Mouse (Mus musculus): ENCODE results near the gene Fmnl1.
A peak's percentile ranks its signal among the peaks of the same experiment; 100 is the strongest.

The Fmnl1 gene

DNA sequence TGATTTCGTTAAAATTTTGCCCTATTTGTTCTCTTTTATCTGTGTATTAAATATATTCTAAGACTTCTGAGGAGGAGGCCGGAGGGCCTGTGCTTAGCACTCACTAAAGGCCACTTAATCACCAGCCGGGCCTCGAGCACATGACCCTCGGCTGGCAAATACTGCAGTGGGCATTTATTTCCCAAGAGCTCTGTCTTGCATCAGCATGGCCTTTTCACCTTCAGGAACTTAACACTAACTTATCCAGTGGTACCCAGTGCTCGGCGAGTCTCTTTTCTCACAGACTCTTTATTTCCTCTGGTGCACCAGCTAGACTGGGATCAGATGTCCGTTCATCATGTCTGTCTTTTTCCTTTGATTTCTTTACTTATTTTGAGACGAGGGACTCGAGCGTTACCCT lies 10.2 kb upstream of the Fmnl1 start:
- DNase-seq (ENCODE audit: low read depth, low spot score), result no peak

GRCm38 (mm10) chr11:103161449-103161848 lies 9.5 kb upstream of the Fmnl1 start:
- peak; percentile 36 for DNase-seq (ENCODE audit: low read depth, low spot score)

DNA sequence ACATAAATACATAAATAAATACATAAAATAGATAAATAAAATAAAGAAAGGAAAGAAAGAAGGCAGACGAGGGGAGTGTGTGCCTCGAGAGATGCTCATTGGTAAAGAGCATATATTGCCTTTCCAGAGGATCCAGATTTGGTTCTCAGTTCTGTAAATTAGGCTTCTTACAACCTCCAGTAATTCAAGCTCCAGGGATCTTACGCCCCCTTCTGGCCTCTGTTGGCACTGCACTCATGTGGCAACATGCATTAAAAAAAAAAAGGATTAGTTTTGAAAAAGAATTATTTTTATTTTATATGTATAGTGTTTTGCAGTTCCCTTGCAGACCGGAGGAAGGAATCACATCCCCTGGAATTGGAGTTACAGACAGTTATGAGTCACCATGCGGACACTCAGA lies 8.8 kb upstream of the Fmnl1 start:
- DNase-seq (ENCODE audit: low read depth, low spot score), result peak; percentile 53

- DNase-seq (ENCODE audit: low read depth, low spot score), result no peak
Measured at GRCm38 (mm10) chr11:103164391-103164790, 6.5 kb upstream of the Fmnl1 start.

- peak; percentile 74 for DNase-seq (ENCODE audit: low read depth, low spot score)
Measured at GRCm38 (mm10) chr11:103168690-103169390, 2.1 kb upstream of the Fmnl1 start.

- no peak for DNase-seq (ENCODE audit: low read depth, low spot score)
Measured at GRCm38 (mm10) chr11:103169664-103170063, 1.2 kb upstream of the Fmnl1 start.

- DNase-seq (ENCODE audit: low read depth, low spot score), result no peak
Measured at GRCm38 (mm10) chr11:103170111-103170493, 805 bp upstream of the Fmnl1 start.

GRCm38 (mm10) chr11:103171286-103171620 lies 346 bp downstream of the Fmnl1 start:
- DNase-seq (ENCODE audit: low read depth, low spot score), result no peak

GRCm38 (mm10) chr11:103171703-103172391 lies 940 bp downstream of the Fmnl1 start:
- no peak for DNase-seq (ENCODE audit: low read depth, low spot score)

- no peak for DNase-seq (ENCODE audit: low read depth, low spot score)
Measured at GRCm38 (mm10) chr11:103172392-103173040, 1.6 kb downstream of the Fmnl1 start.

DNA sequence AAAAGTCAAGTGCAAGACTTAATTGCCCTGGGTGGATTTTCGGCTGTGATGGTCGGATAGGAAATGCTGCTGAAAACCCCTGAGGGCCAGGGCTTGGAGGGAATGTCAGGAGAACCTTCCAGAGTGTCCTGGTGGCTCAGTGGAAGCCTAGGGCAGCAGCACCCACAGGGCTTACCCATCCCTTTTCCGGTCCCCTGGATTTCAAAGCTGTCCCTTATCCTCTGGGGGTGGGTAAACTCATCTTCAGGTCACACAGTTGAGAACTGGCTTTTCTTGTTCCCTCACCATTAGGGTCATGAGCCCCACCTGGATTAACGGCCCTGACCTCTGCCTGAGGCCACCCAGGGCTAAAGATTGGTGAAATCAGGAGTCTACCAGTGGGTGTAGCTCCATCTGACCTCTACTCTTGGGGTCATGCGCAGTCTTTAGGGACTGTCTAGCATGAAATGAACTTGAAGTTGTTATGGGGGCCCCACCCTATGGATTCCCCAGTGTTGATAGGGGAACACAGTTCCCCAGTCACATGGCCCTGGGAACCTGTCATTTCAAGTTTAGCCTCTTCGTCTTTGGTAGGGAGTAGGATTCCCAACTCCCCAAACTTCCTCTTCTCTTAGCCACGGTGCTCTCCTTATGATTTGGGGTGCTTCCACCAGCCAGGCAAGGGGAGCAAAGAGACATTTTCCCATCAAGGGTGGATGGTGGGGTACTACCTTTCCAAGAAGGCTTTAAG lies 2.3 kb downstream of the Fmnl1 start:
- DNase-seq (ENCODE audit: low read depth, low spot score), result no peak

GRCm38 (mm10) chr11:103173771-103174344 lies 3.0 kb downstream of the Fmnl1 start:
- peak; percentile 34 for DNase-seq (ENCODE audit: low read depth, low spot score)

GRCm38 (mm10) chr11:103174411-103174832 lies 3.5 kb downstream of the Fmnl1 start:
- peak; percentile 80 for DNase-seq (ENCODE audit: low read depth, low spot score)

GRCm38 (mm10) chr11:103174891-103175391 lies 4.0 kb downstream of the Fmnl1 start:
- peak; percentile 90 for DNase-seq (ENCODE audit: low read depth, low spot score)

- peak; percentile 78 for DNase-seq (ENCODE audit: low read depth, low spot score)
Measured at GRCm38 (mm10) chr11:103175688-103176442, 5.0 kb downstream of the Fmnl1 start.

DNA sequence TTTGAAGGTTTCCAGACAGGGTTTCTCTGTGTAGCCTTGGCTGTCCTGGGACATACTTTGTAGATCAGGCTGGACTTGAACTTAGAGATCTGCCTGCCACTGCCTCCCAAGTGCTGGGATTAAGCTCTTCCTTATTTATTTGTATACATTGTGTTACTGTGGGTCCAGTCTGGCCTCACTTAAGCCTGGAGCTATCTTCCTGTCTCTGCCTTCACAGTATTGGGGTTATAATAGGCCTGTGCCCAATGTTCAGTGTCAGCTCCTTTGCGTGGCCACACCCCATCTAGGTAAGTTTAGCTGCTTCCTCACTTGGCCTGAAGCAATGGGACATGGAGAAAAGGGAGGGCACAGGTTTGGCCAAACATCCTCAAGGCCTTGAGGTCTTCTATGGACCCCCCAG lies 5.6 kb downstream of the Fmnl1 start:
- no peak for DNase-seq (ENCODE audit: low read depth, low spot score)

DNA sequence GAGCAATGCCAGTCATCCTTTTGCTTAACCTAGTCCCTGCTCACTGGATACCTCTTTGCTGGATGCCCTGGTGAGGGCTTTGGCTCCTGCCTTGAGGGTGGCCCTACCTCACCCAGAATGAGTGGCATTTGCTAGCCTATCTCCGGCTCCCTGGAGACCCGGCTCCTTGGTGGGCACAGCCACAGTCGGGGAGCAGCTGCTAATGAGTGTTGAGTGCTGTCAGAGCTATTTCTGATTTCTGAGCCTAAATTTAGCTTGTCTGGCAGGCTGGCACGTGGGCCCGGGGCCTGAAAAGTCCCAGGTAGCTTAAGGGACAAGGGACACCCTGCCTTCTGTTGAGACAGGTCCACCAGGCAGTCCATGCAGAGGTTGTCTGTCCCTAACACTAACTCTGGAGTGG lies 6.3 kb downstream of the Fmnl1 start:
- DNase-seq (ENCODE audit: low read depth, low spot score), result no peak

DNA sequence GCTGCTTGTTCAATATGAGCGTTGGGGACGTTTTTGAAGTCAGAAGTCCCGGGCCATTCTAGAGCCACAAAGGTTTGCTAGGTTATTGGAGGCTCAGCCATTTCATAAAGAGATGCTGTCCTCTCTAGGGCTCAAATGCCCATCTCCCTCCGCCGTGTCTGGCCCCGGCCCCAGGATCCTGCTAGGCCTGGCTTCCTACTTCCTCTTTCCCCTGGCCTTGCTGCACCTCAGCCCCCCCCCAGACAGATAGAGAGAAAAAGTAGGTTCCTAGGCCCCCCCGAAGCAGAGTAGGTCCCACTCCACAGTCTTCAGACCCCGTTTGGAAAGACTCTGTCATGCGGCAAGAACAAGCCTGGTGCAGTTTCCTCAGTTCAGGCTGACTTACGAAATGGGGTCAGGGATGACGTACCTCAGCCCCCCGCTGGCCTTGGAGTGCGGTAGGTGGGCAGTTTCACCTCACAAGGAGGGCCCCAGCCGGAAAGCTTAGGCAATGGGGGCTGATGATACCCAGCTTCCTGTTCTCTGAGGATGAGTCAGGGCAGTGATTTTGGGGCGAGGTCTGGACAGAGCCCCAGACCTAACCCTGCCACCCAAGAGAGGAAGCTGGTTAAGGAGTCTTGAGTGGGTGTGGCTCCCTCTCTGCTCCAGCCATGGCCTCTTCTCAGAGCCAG lies 7.0 kb downstream of the Fmnl1 start:
- no peak for DNase-seq (ENCODE audit: low read depth, low spot score)

DNA sequence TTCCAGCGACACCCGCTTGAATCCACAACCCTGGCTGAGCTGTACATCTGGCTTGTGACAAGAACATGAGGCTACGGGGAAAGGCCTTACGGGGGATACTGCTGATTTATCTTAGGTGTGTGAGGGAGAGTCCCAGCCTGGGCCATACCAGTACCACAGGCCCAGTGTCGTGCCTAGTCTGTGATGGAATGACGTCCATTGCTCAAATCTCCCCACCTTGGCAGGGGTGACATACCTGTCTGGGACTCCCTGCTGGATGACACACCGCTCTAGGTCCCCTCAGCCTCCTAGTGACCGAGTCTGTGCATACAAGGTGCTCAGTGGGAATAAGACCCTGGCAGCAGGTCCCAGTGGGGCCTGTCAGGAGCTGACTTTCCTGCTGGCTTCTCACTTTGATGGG lies 7.8 kb downstream of the Fmnl1 start:
- no peak for DNase-seq (ENCODE audit: low read depth, low spot score)

- no peak for DNase-seq (ENCODE audit: low read depth, low spot score)
Measured at GRCm38 (mm10) chr11:103180426-103180825, 9.5 kb downstream of the Fmnl1 start.
